Mouse (Mus musculus): ENCODE data around the gene Chchd6. TPM values are rescaled to one million over a fixed set of nuclear protein-coding genes. Genes with fewer than 3 reads are reported as not detected.
A peak's percentile ranks its signal among the peaks of the same experiment; 100 is the strongest.

Gene Chchd6
- total and polyA plus RNA-seq, 2 experiments from 2014 or later = 182 to 192 TPM

- H3K9ac ChIP-seq (replicated peaks; ENCODE audit: low read length, poor library complexity, severe bottlenecking) = no peak overlapping the region
- H3K4me3 ChIP-seq (ENCODE audit: low read depth, low read length) = no peak overlapping the region
- no peak overlapping the region for H3K4me2 ChIP-seq (ENCODE audit: low read depth, low read length, poor library complexity, severe bottlenecking)
- H3K27me3 ChIP-seq (ENCODE audit: insufficient read depth, low read length) = no peaks in the 10 kb centered on the region
- no peak for TF ChIP-seq CTCF (IDR thresholded peaks at IDR 0.05)
- WGBS = 61% methylated on average over 9 of the region's 9 CpGs
- H3K9me3 ChIP-seq (ENCODE audit: low read length) = no peaks in the 10 kb centered on the region
- DNase-seq (ENCODE audit: low spot score) (peak; percentile 36), ATAC-seq (ENCODE audit: low FRiP score) (no peak)
- H3K4me1 ChIP-seq (ENCODE audit: insufficient read depth, low read length) = peaks cover 5% of the 10 kb centered on the region; the same call in 1 of the 2 replicates
- H3K36me3 ChIP-seq (ENCODE audit: insufficient read depth, low read length) = no peaks in the 10 kb centered on the region
- H3K27ac ChIP-seq (ENCODE audit: low read depth, low read length) = peak overlapping the region; percentile 44; the same call in 1 of the 2 replicates
Observed at GRCm38 (mm10) chr6:89467290-89467689, 128.2 kb downstream of the Chchd6 start.

- Histone ChIP-seq H3K27ac (ENCODE audit: low read depth, low read length) (peak overlapping the region; percentile 44; the same call in 1 of the 2 replicates), H3K27me3 (ENCODE audit: insufficient read depth, low read length) (no peaks in the 10 kb centered on the region), H3K9me3 (ENCODE audit: low read length) (no peaks in the 10 kb centered on the region), H3K36me3 (ENCODE audit: insufficient read depth, low read length) (no peaks in the 10 kb centered on the region), H3K9ac (replicated peaks; ENCODE audit: low read length, poor library complexity, severe bottlenecking) (no peak overlapping the region), H3K4me2 (ENCODE audit: low read depth, low read length, poor library complexity, severe bottlenecking) (no peak overlapping the region), H3K4me3 (ENCODE audit: low read depth, low read length) (no peak overlapping the region), H3K4me1 (ENCODE audit: insufficient read depth, low read length) (peaks cover 5% of the 10 kb centered on the region; the same call in 1 of the 2 replicates)
- WGBS = 51% methylated on average over 3 of the region's 3 CpGs
- ATAC-seq (ENCODE audit: low FRiP score) (peak; percentile 53; the same call in 1 of the 2 replicates), DNase-seq (ENCODE audit: low spot score) (peak; percentile 62)
- peak; percentile 72 for TF ChIP-seq CTCF (IDR thresholded peaks at IDR 0.05)
Observed at GRCm38 (mm10) chr6:89466875-89467274, 128.6 kb downstream of the Chchd6 start.

GRCm38 (mm10) chr6:89466053-89466708, 129.3 kb downstream of the Chchd6 start:
- WGBS = 54% methylated on average over 12 of the region's 12 CpGs
- H3K27me3 ChIP-seq (ENCODE audit: insufficient read depth, low read length) = no peaks in the 10 kb centered on the region
- 0 out of 2 replicates have a peak overlapping the region, but pooled peaks have one; percentile 19 for H3K9ac ChIP-seq (replicated peaks; ENCODE audit: low read length, poor library complexity, severe bottlenecking)
- no peak for TF ChIP-seq CTCF (IDR thresholded peaks at IDR 0.05)
- DNase-seq (ENCODE audit: low spot score) (peak; percentile 52), ATAC-seq (ENCODE audit: low FRiP score) (peak; percentile 71; the same call in 1 of the 2 replicates)
- no peak overlapping the region for H3K4me2 ChIP-seq (ENCODE audit: low read depth, low read length, poor library complexity, severe bottlenecking)
- H3K4me3 ChIP-seq (ENCODE audit: low read depth, low read length) = no peak overlapping the region
- peak overlapping the region; percentile 71 for H3K27ac ChIP-seq (ENCODE audit: low read depth, low read length)
- H3K9me3 ChIP-seq (ENCODE audit: low read length) = no peaks in the 10 kb centered on the region
- H3K4me1 ChIP-seq (ENCODE audit: insufficient read depth, low read length) = peaks cover 5% of the 10 kb centered on the region; the same call in 1 of the 2 replicates
- H3K36me3 ChIP-seq (ENCODE audit: insufficient read depth, low read length) = no peaks in the 10 kb centered on the region

GRCm38 (mm10) chr6:89462223-89462760, 133.2 kb downstream of the Chchd6 start:
- ATAC-seq (ENCODE audit: low FRiP score) (no peak), DNase-seq (ENCODE audit: low spot score) (no peak)
- H3K4me1 ChIP-seq (ENCODE audit: insufficient read depth, low read length) = peaks cover 5% of the 10 kb centered on the region; the same call in 1 of the 2 replicates
- no peaks in the 10 kb centered on the region for H3K9me3 ChIP-seq (ENCODE audit: low read length)
- no peaks in the 10 kb centered on the region for H3K36me3 ChIP-seq (ENCODE audit: insufficient read depth, low read length)
- H3K27ac ChIP-seq (ENCODE audit: low read depth, low read length) = no peak overlapping the region
- H3K4me3 ChIP-seq (ENCODE audit: low read depth, low read length) = no peak overlapping the region
- H3K9ac ChIP-seq (replicated peaks; ENCODE audit: low read length, poor library complexity, severe bottlenecking) = no peak overlapping the region
- no peak overlapping the region for H3K4me2 ChIP-seq (ENCODE audit: low read depth, low read length, poor library complexity, severe bottlenecking)
- no peak for TF ChIP-seq CTCF (IDR thresholded peaks at IDR 0.05)
- no peaks in the 10 kb centered on the region for H3K27me3 ChIP-seq (ENCODE audit: insufficient read depth, low read length)
- WGBS = 61% methylated on average over 2 of the region's 2 CpGs

- H3K27me3 ChIP-seq (ENCODE audit: insufficient read depth, low read length) = no peaks in the 10 kb centered on the region
- peaks cover 5% of the 10 kb centered on the region; the same call in 1 of the 2 replicates for H3K4me1 ChIP-seq (ENCODE audit: insufficient read depth, low read length)
- no peaks in the 10 kb centered on the region for H3K36me3 ChIP-seq (ENCODE audit: insufficient read depth, low read length)
- DNase-seq (ENCODE audit: low spot score) (no peak), ATAC-seq (ENCODE audit: low FRiP score) (no peak)
- WGBS = 80% methylated on average over 9 of the region's 9 CpGs
- no peak for TF ChIP-seq CTCF (IDR thresholded peaks at IDR 0.05)
- no peak overlapping the region for H3K4me2 ChIP-seq (ENCODE audit: low read depth, low read length, poor library complexity, severe bottlenecking)
- no peaks in the 10 kb centered on the region for H3K9me3 ChIP-seq (ENCODE audit: low read length)
- H3K27ac ChIP-seq (ENCODE audit: low read depth, low read length) = no peak overlapping the region
- no peak overlapping the region for H3K9ac ChIP-seq (replicated peaks; ENCODE audit: low read length, poor library complexity, severe bottlenecking)
- H3K4me3 ChIP-seq (ENCODE audit: low read depth, low read length) = no peak overlapping the region
Observed at GRCm38 (mm10) chr6:89461250-89462222, 133.9 kb downstream of the Chchd6 start.
